Mouse (Mus musculus) B cell, adult 62 days (primary cell): Measurements from ENCODE around the gene Smc4. TPM values are rescaled to one million over a fixed set of nuclear protein-coding genes. Genes with fewer than 3 reads are reported as not detected.

Experiments used
- total RNA-seq: library from RNA; stranded (reverse); gene quantifications from 4 replicates; pipeline ENCODE4 v1.2.4, GENCODE M21; 2023

The Smc4 gene
- 97.5 to 124 TPM (median 112 TPM) in 4 replicates for total RNA-seq

GRCm38 (mm10) chr3:69004437-69005337 lies at the start of gene Smc4, which contains the start of gene Ift80:
Gene Smc4, plus strand, starts transcription at chr3:69004738.
Gene Ift80, minus strand, starts transcription at chr3:69004570.

GRCm38 (mm10) chr3:69044645-69045399 lies 40.3 kb downstream of the Smc4 start, which contains the start of gene Trim59:
Gene Trim59, minus strand, starts transcription at chr3:69044755.

Other genes starting within 250 kb of the Smc4 start
- gene 1110032F04Rik, start 135.2 kb upstream of the Smc4 start, total RNA-seq, result not detected in 4 replicates
- 11.6 to 16.7 TPM (median 14.4 TPM) in 4 replicates for gene Ift80, start 168 bp upstream of the Smc4 start, total RNA-seq
- 62.0 to 74.7 TPM (median 69.9 TPM) in 4 replicates for gene Trim59, start 40.0 kb downstream of the Smc4 start, total RNA-seq
- 131 to 138 TPM (median 136 TPM) in 4 replicates for gene Kpna4, start 122.4 kb downstream of the Smc4 start, total RNA-seq
- not detected in 4 replicates for gene Arl14, start 217.7 kb downstream of the Smc4 start, total RNA-seq